In the genomic region with DNA sequence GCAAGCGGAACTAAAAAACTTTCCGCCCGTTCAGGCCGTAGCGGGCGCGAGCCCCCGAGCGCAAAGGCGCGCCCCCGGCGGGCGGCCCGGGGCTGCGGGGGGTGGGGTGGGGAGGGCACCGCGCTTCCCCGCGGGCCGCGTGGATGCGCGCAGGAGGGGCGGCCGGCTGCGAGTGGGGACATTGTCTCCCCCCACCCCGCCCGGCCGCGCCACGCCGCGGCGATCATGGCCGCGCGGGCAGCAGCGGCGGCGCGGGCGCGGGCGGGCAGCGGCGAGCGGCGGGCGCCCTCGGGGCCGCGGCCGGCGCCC, we compare ENCODE assay signal across 8 mouse cellular contexts. TPM values are rescaled to one million over a fixed set of nuclear protein-coding genes. Genes with fewer than 3 reads are reported as not detected.
A peak's percentile ranks its signal among the peaks of the same experiment; 100 is the strongest.
DNase-seq lines count a peak whose midpoint lies in the region; ATAC-seq and TF ChIP-seq lines count a peak whose summit lies in the region.

No protein-coding gene starts in this region.

- intact Hi-C loops in gastrocnemius, adult 2 months (cut with DNase I) = loop anchor here (1.0 to 10.0 kb wide), 5 partner anchors 19 to 380 kb away; no protein-coding TSS in a partner anchor
- intact Hi-C loops in gastrocnemius, postnatal 36 days (cut with DNase I) = loop anchor here (1.0 to 5.0 kb wide), 3 partner anchors 86 to 217 kb away; no protein-coding TSS in a partner anchor

- WGBS in limb, embryonic 13.5 days = 4% methylated on average over 15 of the region's 55 CpGs
- WGBS in stomach, embryonic 16.5 days = 2% methylated on average over 23 of the region's 55 CpGs

- H3K4me3 ChIP-seq in gastrocnemius, adult 2 months = peak overlapping the region; percentile 94
- peak overlapping the region; percentile 75 for H3K4me3 ChIP-seq in testis, adult 2 months (ENCODE audit: control insufficient read depth, low read depth, low read length)
- H3K4me3 ChIP-seq in limb, embryonic 13.5 days = peak overlapping the region; percentile 92
- peak overlapping the region; percentile 95 for H3K4me3 ChIP-seq in stomach, embryonic 16.5 days (replicated peaks; ENCODE audit: low read length)

- H3K36me3 ChIP-seq in testis, adult 2 months (ENCODE audit: control insufficient read depth, insufficient read depth, low read length) = no peaks in the 10 kb centered on the region
- H3K36me3 ChIP-seq in limb, embryonic 13.5 days = no peaks in the 10 kb centered on the region
- H3K36me3 ChIP-seq in stomach, embryonic 16.5 days (ENCODE audit: control insufficient read depth, insufficient read depth, low read length) = no peaks in the 10 kb centered on the region

- no peak for TF ChIP-seq CTCF in gastrocnemius, adult 2 months (IDR thresholded peaks at IDR 0.05)
- TF ChIP-seq CTCF in testis, adult 2 months (IDR thresholded peaks at IDR 0.05; ENCODE audit: control insufficient read depth, insufficient read depth, insufficient replicate concordance, low read depth, low read length) = no peak

- peak overlapping the region; percentile 79 for H3K4me2 ChIP-seq in limb, embryonic 13.5 days (replicated peaks)
- H3K4me2 ChIP-seq in stomach, embryonic 16.5 days (ENCODE audit: low read depth, low read length) = peak overlapping the region; percentile 61; the same call in 1 of the 2 replicates

- no peaks in the 10 kb centered on the region for H3K9me3 ChIP-seq in limb, embryonic 13.5 days
- H3K9me3 ChIP-seq in stomach, embryonic 16.5 days (replicated peaks; ENCODE audit: control insufficient read depth, low read length) = no peaks in the 10 kb centered on the region

- DNase-seq in gastrocnemius, adult 2 months = peak; percentile 75
- DNase-seq in gastrocnemius, postnatal 36 days = no peak
- no peak for DNase-seq in testis, postnatal 14 days (ENCODE audit: low spot score)
- no peak for DNase-seq in MN1 (ENCODE audit: low spot score)
- DNase-seq in left cerebral cortex, adult 9 months (ENCODE audit: low spot score in 2 of 2) = no peak

- peak; percentile 68 for ATAC-seq in limb, embryonic 13.5 days (ENCODE audit: low FRiP score, low read depth)
- peak; percentile 61 for ATAC-seq in stomach, embryonic 16.5 days (ENCODE audit: insufficient read depth, low FRiP score)

- H3K4me1 ChIP-seq in testis, adult 2 months (ENCODE audit: control insufficient read depth, insufficient read depth, low read length) = peaks cover 2% of the 10 kb centered on the region
- peaks cover 19% of the 10 kb centered on the region for H3K4me1 ChIP-seq in limb, embryonic 13.5 days
- H3K4me1 ChIP-seq in stomach, embryonic 16.5 days (ENCODE audit: control insufficient read depth, insufficient read depth, low read length) = peaks cover 14% of the 10 kb centered on the region; the same call in 1 of the 2 replicates

- H3K9ac ChIP-seq in limb, embryonic 13.5 days = peak overlapping the region; percentile 100
- H3K9ac ChIP-seq in stomach, embryonic 16.5 days (ENCODE audit: low read length) = peak overlapping the region; percentile 100

- TF ChIP-seq POLR2A in testis, adult 2 months (IDR thresholded peaks at IDR 0.05; ENCODE audit: control insufficient read depth, low read depth, low read length) = no peak

- H3K27me3 ChIP-seq in testis, adult 2 months (ENCODE audit: control insufficient read depth, insufficient read depth, low read length) = 0 out of 2 replicates have a peak, but pooled peaks cover 2% of the 10 kb centered on the region
- no peaks in the 10 kb centered on the region for H3K27me3 ChIP-seq in limb, embryonic 13.5 days
- no peaks in the 10 kb centered on the region for H3K27me3 ChIP-seq in stomach, embryonic 16.5 days (ENCODE audit: control insufficient read depth, insufficient read depth, low read length)

- H3K27ac ChIP-seq in gastrocnemius, adult 2 months = peak overlapping the region; percentile 99
- peak overlapping the region; percentile 91 for H3K27ac ChIP-seq in testis, adult 2 months (ENCODE audit: control insufficient read depth, insufficient read depth, low read depth, low read length)
- peak overlapping the region; percentile 100 for H3K27ac ChIP-seq in limb, embryonic 13.5 days
- H3K27ac ChIP-seq in stomach, embryonic 16.5 days (ENCODE audit: low read length) = peak overlapping the region; percentile 100

RNA-seq across cellular contexts. Expression of a gene that starts 0.3 kb away (rescaled TPM):
- total RNA-seq in gastrocnemius, adult 2 months (2021) = 10 to 100 TPM; 35.1 to 35.6 TPM
- total RNA-seq in gastrocnemius, postnatal 36 days (2021) = 10 to 100 TPM; 28.6 to 31.6 TPM
- 5.2 and 5.7 TPM in 2 replicates for polyA plus RNA-seq in testis, adult 2 months (2012; rRNA removed)
- polyA plus RNA-seq in limb, embryonic 13.5 days (2015; fragmentation: Nextera tagmentation; extraction: Ambion mirVana) = 12.4 and 12.5 TPM in 2 replicates
- polyA plus RNA-seq in stomach, embryonic 16.5 days (2015; fragmentation: Nextera tagmentation; extraction: Ambion mirVana) = 9.9 and 10.5 TPM in 2 replicates
